Mouse (Mus musculus) embryonic facial prominence, embryonic 11.5 days (tissue): ENCODE measurements around the gene Eml6. TPM values are rescaled to one million over a fixed set of nuclear protein-coding genes. Genes with fewer than 3 reads are reported as not detected.

Source experiments
- ATAC-seq: fragments of 200-750 bp; cut with Nextera tagmentation; replicated peaks from 2 replicates; pipeline ENCODE4 v1.8.0; 2017; ENCODE audit warnings: low read depth; ENCODE audit not compliant: insufficient number of reproducible peaks, low FRiP score, low TSS enrichment
- DNase-seq: peaks from one replicate; pipeline ENCODE4 v3.0.0-alpha.2; 2015; ENCODE audit warnings: low spot score
- H3K27ac ChIP-seq: fragments of 300-500 bp; sonication (generic); replicated peaks from 2 replicates; pipeline ENCODE4 v1.5.1; 2014; ENCODE audit warnings: mild to moderate bottlenecking, low read depth, low read length, control low read depth
- H3K27me3 ChIP-seq: fragments of 300-500 bp; sonication (generic); 2 replicates; pipeline ENCODE4 v1.6.1; 2014; ENCODE audit warnings: mild to moderate bottlenecking, low read length, moderate library complexity, mixed read lengths; ENCODE audit not compliant: control insufficient read depth, insufficient read depth
- H3K36me3 ChIP-seq: fragments of 300-500 bp; sonication (generic); replicated peaks from 2 replicates; pipeline ENCODE4 v1.6.1; 2014; ENCODE audit warnings: low read depth, mild to moderate bottlenecking, low read length, moderate library complexity, mixed read lengths; ENCODE audit not compliant: control insufficient read depth, insufficient read depth
- H3K4me1 ChIP-seq: fragments of 300-500 bp; sonication (generic); 2 replicates; pipeline ENCODE4 v1.6.1; 2014; ENCODE audit warnings: low read length, mixed read lengths; ENCODE audit not compliant: control insufficient read depth, insufficient read depth
- H3K4me2 ChIP-seq: fragments of 300-500 bp; sonication (generic); 2 replicates; pipeline ENCODE4 v1.6.1; 2014; ENCODE audit warnings: low read depth, mild to moderate bottlenecking, control low read depth, low read length, moderate library complexity
- H3K4me3 ChIP-seq: fragments of 300-500 bp; sonication (generic); 2 replicates; pipeline ENCODE4 v1.5.1; 2014; ENCODE audit warnings: low read depth, low read length, control low read depth
- H3K9ac ChIP-seq: fragments of 300-500 bp; sonication (generic); replicated peaks from 2 replicates; pipeline ENCODE4 v1.6.1; 2014; ENCODE audit warnings: mild to moderate bottlenecking, control low read depth, low read length
- H3K9me3 ChIP-seq: fragments of 300-500 bp; sonication (generic); replicated peaks from 2 replicates; pipeline ENCODE4 v1.6.1; 2016; ENCODE audit warnings: mild to moderate bottlenecking, low read length, inconsistent platforms, mixed read lengths; ENCODE audit not compliant: control insufficient read depth
- WGBS: fragments of 180-500 bp; shearing (Covaris S2); extraction: QIAGEN DNeasy Blood & Tissue Kit; methylation state at CpG from one replicate; pipeline ENCODE4 v1.1.7; 2014; 5-methylcytosine and 5-hydroxymethylcytosine counted together
- polyA plus RNA-seq: library from polyadenylated mRNA; unstranded; fragments of >200 nt; fragmentation: Nextera tagmentation; extraction: Ambion mirVana; gene quantifications from 2 replicates; pipeline ENCODE4 v1.2.1, GENCODE M21; 2014

Gene Eml6
- polyA plus RNA-seq, 1 experiment from 2014 or later: 0.43 TPM

- Histone ChIP-seq H3K9me3 (no peaks in the 10 kb centered on the region), H3K4me3 (no peak overlapping the region), H3K4me2 (no peak overlapping the region), H3K36me3 (no peaks in the 10 kb centered on the region), H3K27ac (no peak overlapping the region), H3K9ac (no peak overlapping the region), H3K4me1 (no peaks in the 10 kb centered on the region), H3K27me3 (no peaks in the 10 kb centered on the region)
- WGBS: 81% methylated on average over 2 of the region's 2 CpGs
- DNase-seq: no peak
- no peak for ATAC-seq
Observed at GRCm38 (mm10) chr11:29924332-29924731, 101.5 kb downstream of the Eml6 start.

- H3K9ac ChIP-seq: no peak overlapping the region
- DNase-seq: no peak
- ATAC-seq: no peak
- no peaks in the 10 kb centered on the region for H3K36me3 ChIP-seq
- H3K27ac ChIP-seq: no peak overlapping the region
- WGBS: 79% methylated on average over 1 of the region's 1 CpGs
- no peaks in the 10 kb centered on the region for H3K9me3 ChIP-seq
- H3K27me3 ChIP-seq: no peaks in the 10 kb centered on the region
- no peaks in the 10 kb centered on the region for H3K4me1 ChIP-seq
- no peak overlapping the region for H3K4me3 ChIP-seq
- H3K4me2 ChIP-seq: no peak overlapping the region
Observed at GRCm38 (mm10) chr11:29923851-29924250, 102.0 kb downstream of the Eml6 start.

- no peaks in the 10 kb centered on the region for H3K4me1 ChIP-seq
- H3K9ac ChIP-seq: no peak overlapping the region
- H3K27ac ChIP-seq: no peak overlapping the region
- no peak for ATAC-seq
- H3K9me3 ChIP-seq: no peaks in the 10 kb centered on the region
- no peak for DNase-seq
- H3K27me3 ChIP-seq: no peaks in the 10 kb centered on the region
- no peak overlapping the region for H3K4me2 ChIP-seq
- no peaks in the 10 kb centered on the region for H3K36me3 ChIP-seq
- H3K4me3 ChIP-seq: no peak overlapping the region
- WGBS: 80% methylated on average over 4 of the region's 4 CpGs
Observed at GRCm38 (mm10) chr11:29913180-29913579, 112.7 kb downstream of the Eml6 start.

GRCm38 (mm10) chr11:29909330-29909729, 116.5 kb downstream of the Eml6 start:
- H3K4me1 ChIP-seq: no peaks in the 10 kb centered on the region
- H3K9me3 ChIP-seq: no peaks in the 10 kb centered on the region
- no peak overlapping the region for H3K9ac ChIP-seq
- no peak overlapping the region for H3K4me3 ChIP-seq
- H3K4me2 ChIP-seq: no peak overlapping the region
- no peak overlapping the region for H3K27ac ChIP-seq
- H3K36me3 ChIP-seq: no peaks in the 10 kb centered on the region
- no peak for ATAC-seq
- no peak for DNase-seq
- no peaks in the 10 kb centered on the region for H3K27me3 ChIP-seq

- ATAC-seq (peak; percentile 80; the same call in 1 of the 2 replicates), DNase-seq (peak; percentile 83)
- Histone ChIP-seq H3K9ac (no peak overlapping the region), H3K27ac (no peak overlapping the region), H3K36me3 (no peaks in the 10 kb centered on the region), H3K9me3 (no peaks in the 10 kb centered on the region), H3K4me1 (no peaks in the 10 kb centered on the region), H3K4me2 (no peak overlapping the region), H3K27me3 (no peaks in the 10 kb centered on the region), H3K4me3 (no peak overlapping the region)
- WGBS: 8% methylated on average over 1 of the region's 1 CpGs
Observed at GRCm38 (mm10) chr11:29885160-29885559, 140.7 kb downstream of the Eml6 start.

GRCm38 (mm10) chr11:29884355-29884754, 141.5 kb downstream of the Eml6 start:
- no peaks in the 10 kb centered on the region for H3K4me1 ChIP-seq
- no peaks in the 10 kb centered on the region for H3K36me3 ChIP-seq
- no peak overlapping the region for H3K4me3 ChIP-seq
- WGBS: 50% methylated on average over 1 of the region's 1 CpGs
- no peak overlapping the region for H3K4me2 ChIP-seq
- no peak overlapping the region for H3K9ac ChIP-seq
- no peaks in the 10 kb centered on the region for H3K27me3 ChIP-seq
- no peak overlapping the region for H3K27ac ChIP-seq
- no peak for DNase-seq
- no peaks in the 10 kb centered on the region for H3K9me3 ChIP-seq
- ATAC-seq: no peak

GRCm38 (mm10) chr11:29883024-29883423, 142.8 kb downstream of the Eml6 start:
- H3K4me2 ChIP-seq: no peak overlapping the region

GRCm38 (mm10) chr11:29879641-29880040, 146.2 kb downstream of the Eml6 start:
- ATAC-seq (no peak), DNase-seq (no peak)
- H3K27me3 ChIP-seq: no peaks in the 10 kb centered on the region
- H3K4me3 ChIP-seq: no peak overlapping the region
- no peak overlapping the region for H3K9ac ChIP-seq
- whole genome bisulfite sequencing: 93% methylated on average over 2 of the region's 2 CpGs
- H3K4me1 ChIP-seq: no peaks in the 10 kb centered on the region
- H3K4me2 ChIP-seq: no peak overlapping the region
- no peaks in the 10 kb centered on the region for H3K36me3 ChIP-seq
- no peaks in the 10 kb centered on the region for H3K9me3 ChIP-seq
- H3K27ac ChIP-seq: no peak overlapping the region

More at GRCm38 (mm10) chr11:29883024-29883423, 142.8 kb downstream of the Eml6 start:
- H3K9me3 ChIP-seq: no peaks in the 10 kb centered on the region
- DNase-seq (no peak), ATAC-seq (no peak)
- H3K9ac ChIP-seq: no peak overlapping the region
- H3K4me3 ChIP-seq: no peak overlapping the region
- H3K36me3 ChIP-seq: no peaks in the 10 kb centered on the region
- WGBS: 74% methylated on average over 4 of the region's 4 CpGs
- no peak overlapping the region for H3K27ac ChIP-seq
- no peaks in the 10 kb centered on the region for H3K27me3 ChIP-seq
- no peaks in the 10 kb centered on the region for H3K4me1 ChIP-seq
